Mouse (Mus musculus): Measurements from ENCODE around the gene Tnk2.
"Not testable (repeated sequence)": the region's sequence is repeated elsewhere in the genome, so short reads cannot be mapped to it uniquely, and the experiment has no call there.

Tnk2 gene

GRCm38 (mm10) chr16:32635314-32635713 is 8.4 kb upstream of the Tnk2 start:
- no peak for DNase-seq (ENCODE audit: extremely low read depth, low read depth, low spot score)

- DNase-seq (ENCODE audit: extremely low read depth, low read depth, low spot score), result no peak
Observed at GRCm38 (mm10) chr16:32636331-32636730, 7.3 kb upstream of the Tnk2 start.

GRCm38 (mm10) chr16:32636871-32637521 is 6.7 kb upstream of the Tnk2 start:
- DNase-seq (ENCODE audit: extremely low read depth, low read depth, low spot score), result no peak

- peak; percentile 85 for DNase-seq (ENCODE audit: extremely low read depth, low read depth, low spot score)
Observed at GRCm38 (mm10) chr16:32638476-32638875, 5.2 kb upstream of the Tnk2 start.

GRCm38 (mm10) chr16:32640096-32640495 is 3.6 kb upstream of the Tnk2 start:
- DNase-seq (ENCODE audit: extremely low read depth, low read depth, low spot score), result no peak

- DNase-seq (ENCODE audit: extremely low read depth, low read depth, low spot score), result not testable (repeated sequence)
Observed at GRCm38 (mm10) chr16:32640683-32641082, 3.0 kb upstream of the Tnk2 start.

GRCm38 (mm10) chr16:32641440-32642219 is 2.0 kb upstream of the Tnk2 start:
- DNase-seq (ENCODE audit: extremely low read depth, low read depth, low spot score), result peak; percentile 92

GRCm38 (mm10) chr16:32642280-32642679 is 1.4 kb upstream of the Tnk2 start:
- DNase-seq (ENCODE audit: extremely low read depth, low read depth, low spot score), result no peak

GRCm38 (mm10) chr16:32644069-32644800 is 561 bp downstream of the Tnk2 start:
- no peak for DNase-seq (ENCODE audit: extremely low read depth, low read depth, low spot score)

- DNase-seq (ENCODE audit: extremely low read depth, low read depth, low spot score), result no peak
Observed at GRCm38 (mm10) chr16:32644801-32645170, 1.1 kb downstream of the Tnk2 start.

- peak; percentile 88 for DNase-seq (ENCODE audit: extremely low read depth, low read depth, low spot score)
Observed at GRCm38 (mm10) chr16:32645361-32645914, 1.8 kb downstream of the Tnk2 start.

- no peak for DNase-seq (ENCODE audit: extremely low read depth, low read depth, low spot score)
Observed at GRCm38 (mm10) chr16:32646014-32646413, 2.3 kb downstream of the Tnk2 start.

GRCm38 (mm10) chr16:32647712-32648111 is 4.0 kb downstream of the Tnk2 start:
- no peak for DNase-seq (ENCODE audit: extremely low read depth, low read depth, low spot score)

- DNase-seq (ENCODE audit: extremely low read depth, low read depth, low spot score), result no peak
Observed at GRCm38 (mm10) chr16:32650461-32650860, 6.8 kb downstream of the Tnk2 start.

GRCm38 (mm10) chr16:32650974-32651618 is 7.4 kb downstream of the Tnk2 start:
- DNase-seq (ENCODE audit: extremely low read depth, low read depth, low spot score), result no peak

- DNase-seq (ENCODE audit: extremely low read depth, low read depth, low spot score), result no peak
Observed at GRCm38 (mm10) chr16:32654071-32654733, 10.5 kb downstream of the Tnk2 start.

GRCm38 (mm10) chr16:32655534-32655933 is 11.9 kb downstream of the Tnk2 start:
- DNase-seq (ENCODE audit: extremely low read depth, low read depth, low spot score), result no peak

GRCm38 (mm10) chr16:32656321-32656720 is 12.6 kb downstream of the Tnk2 start:
- DNase-seq (ENCODE audit: extremely low read depth, low read depth, low spot score), result no peak

- DNase-seq (ENCODE audit: extremely low read depth, low read depth, low spot score), result no peak
Observed at GRCm38 (mm10) chr16:32656794-32657193, 13.1 kb downstream of the Tnk2 start.

- no peak for DNase-seq (ENCODE audit: extremely low read depth, low read depth, low spot score)
Observed at GRCm38 (mm10) chr16:32657498-32658250, 14.0 kb downstream of the Tnk2 start.
